Mouse (Mus musculus): ENCODE results near the gene Olfr430.
"Not testable (repeated sequence)": the region's sequence is repeated elsewhere in the genome, so short reads cannot be mapped to it uniquely, and the experiment has no call there.

Olfr430 gene

GRCm38 (mm10) chr1:174066305-174066704 lies at the start of gene Olfr430:
Gene Olfr430, plus strand, starts transcription at chr1:174066605.
- no peak for DNase-seq (ENCODE audit: low spot score)

- DNase-seq (ENCODE audit: low spot score) = no peak
Measured at GRCm38 (mm10) chr1:174031698-174032097, 34.7 kb upstream of the Olfr430 start, which contains the start of gene Ifi205. Gene Ifi205, minus strand, starts transcription at chr1:174031810.

GRCm38 (mm10) chr1:174035841-174036240 lies 30.6 kb upstream of the Olfr430 start:
- DNase-seq (ENCODE audit: low spot score) = no peak

- no peak for DNase-seq (ENCODE audit: low spot score)
Measured at GRCm38 (mm10) chr1:174038480-174038879, 27.9 kb upstream of the Olfr430 start.

- no peak for DNase-seq (ENCODE audit: low spot score)
Measured at GRCm38 (mm10) chr1:174040523-174041177, 25.8 kb upstream of the Olfr430 start, which contains the start of gene Olfr433. Gene Olfr433, plus strand, starts transcription at chr1:174040705.

GRCm38 (mm10) chr1:174042091-174042884 lies 24.1 kb upstream of the Olfr430 start:
- DNase-seq (ENCODE audit: low spot score) = not testable (repeated sequence)

GRCm38 (mm10) chr1:174044431-174044830 lies 22.0 kb upstream of the Olfr430 start:
- DNase-seq (ENCODE audit: low spot score) = no peak

GRCm38 (mm10) chr1:174048227-174048626 lies 18.2 kb upstream of the Olfr430 start:
- DNase-seq (ENCODE audit: low spot score) = not testable (repeated sequence)

- no peak for DNase-seq (ENCODE audit: low spot score)
Measured at GRCm38 (mm10) chr1:174048893-174049292, 17.5 kb upstream of the Olfr430 start, which contains the start of gene Olfr432. Gene Olfr432, plus strand, starts transcription at chr1:174049205.

- DNase-seq (ENCODE audit: low spot score) = not testable (repeated sequence)
Measured at GRCm38 (mm10) chr1:174049357-174049756, 17.0 kb upstream of the Olfr430 start.

- no peak for DNase-seq (ENCODE audit: low spot score)
Measured at GRCm38 (mm10) chr1:174050532-174050931, 15.9 kb upstream of the Olfr430 start.

- DNase-seq (ENCODE audit: low spot score) = no peak
Measured at GRCm38 (mm10) chr1:174051515-174051914, 14.9 kb upstream of the Olfr430 start.

GRCm38 (mm10) chr1:174051931-174052536 lies 14.4 kb upstream of the Olfr430 start:
- no peak for DNase-seq (ENCODE audit: low spot score)

- no peak for DNase-seq (ENCODE audit: low spot score)
Measured at GRCm38 (mm10) chr1:174052981-174053380, 13.4 kb upstream of the Olfr430 start.

GRCm38 (mm10) chr1:174055248-174055647 lies 11.2 kb upstream of the Olfr430 start:
- no peak for DNase-seq (ENCODE audit: low spot score)

GRCm38 (mm10) chr1:174084031-174084430 lies 17.6 kb downstream of the Olfr430 start, which contains the start of gene Olfr429:
Gene Olfr429, plus strand, starts transcription at chr1:174084331.
- no peak for DNase-seq (ENCODE audit: low spot score)

- DNase-seq (ENCODE audit: low spot score) = no peak
Measured at GRCm38 (mm10) chr1:174096591-174096990, 30.2 kb downstream of the Olfr430 start, which contains the start of gene Olfr427. Gene Olfr427, plus strand, starts transcription at chr1:174096891.

- peak; percentile 29 for DNase-seq (ENCODE audit: low spot score)
Measured at GRCm38 (mm10) chr1:174103735-174104134, 37.3 kb downstream of the Olfr430 start.

- DNase-seq (ENCODE audit: low spot score) = no peak
Measured at GRCm38 (mm10) chr1:174121062-174121461, 54.7 kb downstream of the Olfr430 start, which contains the start of gene Olfr231. Gene Olfr231, minus strand, starts transcription at chr1:174121162.

Data from layer of hippocampus, adult 9-10 months (tissue).